Mouse (Mus musculus) left cerebral cortex, adult 9 months (tissue): ENCODE results near the gene Usp1.
"Not testable (repeated sequence)": the region's sequence is repeated elsewhere in the genome, so short reads cannot be mapped to it uniquely, and the experiment has no call there.

ENCODE experiments used
- DNase-seq, 2 experiments: peaks; one replicate each; pipeline ENCODE4 v3.0.0; 2022; ENCODE audit warnings: low spot score in 2 of 2

The Usp1 gene

DNA sequence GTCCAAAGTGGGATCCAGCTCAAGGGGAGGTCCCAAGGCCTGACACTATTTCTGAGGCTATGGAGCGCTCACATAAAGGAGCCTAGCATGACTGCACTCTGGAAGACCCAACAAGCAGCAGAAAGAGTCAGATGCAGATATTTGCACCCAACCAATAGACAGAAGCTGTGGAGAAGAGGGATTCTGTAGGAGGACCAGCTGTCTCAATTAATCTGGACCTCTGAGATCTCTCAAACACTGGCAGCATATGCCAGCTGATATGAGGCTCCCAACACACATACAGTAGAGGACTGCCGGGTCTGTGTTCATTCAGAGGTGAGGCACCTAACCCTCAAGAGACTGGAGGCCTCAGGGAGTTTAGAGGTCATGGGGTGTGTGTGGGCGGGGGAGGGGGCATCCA, 56.4 kb downstream of the Usp1 start:
- not testable (repeated sequence) for DNase-seq

DNA sequence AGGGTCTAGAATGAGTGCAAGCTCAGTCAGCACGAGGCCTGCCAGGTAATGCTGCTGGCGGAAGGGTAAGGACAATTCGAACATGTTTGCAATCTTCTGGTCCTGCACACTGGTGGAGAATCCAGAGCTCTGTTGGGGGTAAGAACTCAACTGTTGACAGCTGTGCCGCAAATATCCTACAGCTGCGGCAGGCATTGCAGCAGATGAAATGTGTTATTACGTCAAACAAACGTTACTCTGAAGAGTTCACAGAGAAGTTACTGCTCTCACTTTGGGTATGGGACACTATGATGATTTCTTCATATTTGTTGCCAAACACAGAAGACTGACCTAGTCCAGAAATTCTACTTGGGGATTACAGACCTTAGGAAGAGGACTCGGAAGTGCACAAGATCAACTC, 61.1 kb downstream of the Usp1 start:
- DNase-seq, result no peak
